Mouse (Mus musculus) thymus, postnatal 0 days (tissue): ENCODE measurements around the gene Cryl1. TPM values are rescaled to one million over a fixed set of nuclear protein-coding genes. Genes with fewer than 3 reads are reported as not detected.

Experiments
- DNase-seq: peaks from one replicate; pipeline ENCODE4 v3.0.0-alpha.2; 2015; ENCODE audit warnings: low spot score
- polyA plus RNA-seq: library from polyadenylated mRNA; unstranded; fragments of >200 nt; fragmentation: Nextera tagmentation; extraction: Ambion mirVana; gene quantifications from 2 replicates; pipeline ENCODE4 v1.2.1, GENCODE M21; 2015

Gene Cryl1
- polyA plus RNA-seq: 43.2 and 43.8 TPM in 2 replicates

- peak; percentile 97 for DNase-seq
Observed at GRCm38 (mm10) chr14:57398065-57398757, at the start of gene Cryl1. TSS of gene Cryl1 (minus strand) at chr14:57398529.

GRCm38 (mm10) chr14:57430451-57430850 is 32.1 kb upstream of the Cryl1 start:
- no peak for DNase-seq

DNA sequence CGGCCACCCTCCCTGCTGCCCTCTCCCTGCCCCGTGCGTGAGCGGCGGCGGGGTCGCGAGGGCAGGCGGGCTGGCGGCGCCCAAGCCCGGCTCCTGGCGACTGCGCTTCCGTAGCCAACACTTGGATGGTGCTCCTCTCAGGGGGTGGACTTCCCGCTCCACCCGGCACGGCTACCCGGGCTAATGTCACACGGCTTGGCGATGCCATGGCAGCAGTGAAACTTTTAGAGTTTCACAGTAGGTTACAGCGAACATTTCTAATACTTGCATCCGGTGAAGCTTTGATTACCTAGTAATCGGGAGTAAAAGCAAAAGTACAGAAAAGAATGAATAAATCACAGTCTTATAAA is 25.9 kb upstream of the Cryl1 start:
- DNase-seq: no peak

DNA sequence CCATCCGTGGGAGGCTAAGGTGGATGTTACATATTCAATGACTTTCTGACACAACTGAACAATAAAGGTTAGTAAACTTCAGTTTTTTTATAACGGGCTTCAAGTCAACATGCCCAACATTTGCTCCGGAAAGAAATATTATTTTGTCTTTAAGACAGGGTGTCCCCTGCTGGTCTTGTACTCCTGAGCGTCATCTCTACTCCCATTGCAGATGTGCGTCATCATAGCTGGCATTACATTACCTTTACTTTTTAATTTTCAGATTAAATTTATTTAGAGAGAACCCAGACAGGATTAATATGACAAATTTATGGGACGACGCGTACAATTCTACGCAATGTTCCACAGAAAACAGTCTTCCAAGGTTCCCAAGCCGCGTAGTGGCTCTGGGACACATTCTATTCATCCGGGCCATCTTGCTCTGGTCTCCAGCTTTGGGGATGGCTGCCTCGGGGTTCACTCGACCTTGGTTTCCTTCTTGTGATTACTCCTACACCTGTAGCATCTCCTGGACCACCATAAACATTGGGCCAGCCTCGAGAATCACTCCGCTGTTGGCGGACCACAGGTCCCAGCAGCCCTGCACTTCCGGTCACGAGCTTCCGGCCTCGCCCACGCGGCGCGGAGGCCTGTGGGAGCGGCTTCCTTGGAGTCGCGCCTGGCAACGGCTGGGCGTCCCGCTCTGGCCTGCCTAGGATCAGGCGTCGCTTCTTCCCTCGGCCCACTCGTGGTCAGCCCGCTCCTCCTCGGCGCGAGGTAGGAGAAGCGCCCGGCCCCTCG is 25.3 kb upstream of the Cryl1 start, which contains the start of gene Ift88:
Gene Ift88, plus strand, starts transcription at position 631 of the 780 bp plus-strand sequence.
- DNase-seq: peak; percentile 74

DNA sequence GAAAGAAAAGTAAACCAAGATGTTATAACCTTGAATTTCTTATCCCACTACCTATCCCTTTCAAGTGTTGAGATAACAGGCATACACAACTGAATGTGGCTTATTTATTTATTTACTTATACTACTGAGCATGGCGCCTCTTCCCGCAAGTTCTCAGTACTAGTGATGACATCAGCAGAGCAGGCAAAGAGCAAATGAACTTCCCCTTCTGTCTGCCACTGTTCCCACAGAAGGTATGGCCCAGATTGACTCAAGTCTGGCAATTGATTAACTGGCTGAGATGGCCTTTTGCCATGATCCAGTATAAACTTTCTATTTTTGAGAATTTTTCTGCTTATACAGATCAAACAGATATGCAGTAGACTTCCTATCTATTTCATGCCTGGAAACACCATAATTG is 18.9 kb upstream of the Cryl1 start:
- no peak for DNase-seq

DNA sequence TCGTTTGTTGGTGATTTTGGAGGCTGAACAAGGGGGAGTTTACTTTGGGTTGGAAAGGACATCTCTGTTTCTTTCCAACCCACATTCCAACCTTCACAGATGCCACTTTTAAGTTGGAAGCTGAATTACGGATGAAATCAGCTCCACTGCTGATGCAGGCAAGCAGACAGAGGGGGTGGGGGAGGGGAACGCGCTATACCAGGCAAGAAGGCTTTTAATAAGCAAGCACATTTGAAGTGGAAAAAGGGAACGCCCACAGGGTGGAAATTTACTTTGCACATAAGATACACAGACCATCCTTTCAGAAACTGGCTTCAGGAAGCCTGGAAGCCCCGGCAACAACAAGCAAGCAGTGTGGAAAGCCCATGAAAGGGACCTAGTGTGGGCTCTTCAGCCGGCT is 13.8 kb upstream of the Cryl1 start:
- DNase-seq: no peak

- DNase-seq: peak; percentile 26
Observed at GRCm38 (mm10) chr14:57409106-57409505, 10.8 kb upstream of the Cryl1 start.

- DNase-seq: no peak
Observed at GRCm38 (mm10) chr14:57408100-57408499, 9.8 kb upstream of the Cryl1 start.

DNA sequence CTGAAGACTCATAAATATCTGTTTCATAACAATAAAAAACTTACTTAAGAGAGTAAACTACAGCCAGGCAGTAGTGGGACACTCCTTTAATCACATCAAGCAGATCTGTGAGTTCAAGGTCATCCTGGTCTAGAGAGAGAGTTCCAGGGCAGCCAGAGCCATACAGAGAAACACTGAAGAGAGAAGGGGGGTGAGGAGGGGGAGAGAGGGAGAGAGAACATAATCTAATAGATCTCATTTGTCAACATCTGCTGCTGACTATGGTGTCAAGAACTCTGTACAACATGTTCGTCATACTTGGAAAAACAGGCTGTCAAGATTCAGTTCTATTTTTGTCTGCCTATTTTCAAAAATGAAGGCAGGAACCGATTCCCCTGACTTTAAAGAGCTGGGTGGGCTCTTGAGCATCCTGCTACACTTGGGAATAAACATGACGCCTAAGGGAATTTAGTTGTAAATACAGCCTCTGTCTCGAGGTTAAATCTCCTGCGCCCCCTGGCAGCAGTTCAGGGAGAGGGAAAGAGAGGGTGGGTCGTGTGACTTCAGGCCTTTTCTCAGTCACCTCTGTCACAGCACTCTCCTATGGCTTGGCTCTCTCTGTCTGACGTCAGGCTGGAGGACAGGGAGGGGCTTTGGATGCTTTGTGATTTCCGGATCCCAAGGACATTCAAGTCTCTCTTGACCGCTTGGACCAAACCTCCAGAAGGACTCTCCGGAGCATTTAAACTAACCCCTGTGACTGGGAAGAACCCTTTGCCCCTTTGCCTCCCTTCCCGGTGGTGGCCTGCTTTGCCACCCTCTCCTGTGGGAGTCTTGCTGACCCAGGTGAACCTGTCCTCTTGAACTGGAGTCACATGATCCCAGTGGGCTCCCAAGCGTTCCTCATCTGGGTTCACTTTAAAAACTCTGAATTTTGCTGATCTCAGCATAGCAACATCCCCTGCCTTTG is 9.0 kb upstream of the Cryl1 start:
- peak; percentile 59 for DNase-seq

GRCm38 (mm10) chr14:57402815-57403214 is 4.5 kb upstream of the Cryl1 start:
- DNase-seq: no peak

DNA sequence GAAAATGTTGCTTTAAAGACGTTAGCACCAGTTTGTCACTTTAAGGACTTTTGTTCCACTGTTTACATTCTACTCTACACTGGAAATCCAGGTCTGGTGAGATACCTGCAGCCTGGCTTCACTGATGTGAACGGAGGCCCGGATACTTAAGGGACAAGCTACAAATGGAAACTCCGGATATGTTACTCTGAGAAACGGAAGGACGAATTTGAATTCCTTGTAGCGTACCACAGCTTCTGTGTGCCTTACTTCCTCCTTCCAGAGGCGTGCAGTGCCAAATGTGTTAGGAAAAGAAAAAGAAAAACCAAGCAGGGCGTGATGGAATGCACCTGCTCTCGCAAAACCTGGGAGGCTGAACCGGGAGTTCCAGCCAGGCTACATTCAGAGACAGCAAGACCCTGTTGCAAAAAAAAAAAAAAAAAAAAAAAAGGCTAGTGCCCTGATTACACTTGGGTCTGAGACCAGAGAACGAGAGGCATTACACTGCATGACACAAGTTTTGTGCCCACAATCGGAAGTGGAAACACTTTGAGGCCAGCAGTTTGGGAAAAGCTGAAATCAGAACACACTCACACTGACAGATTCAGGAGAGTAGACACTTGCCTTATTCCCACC is 591 bp upstream of the Cryl1 start:
- DNase-seq: peak; percentile 53

GRCm38 (mm10) chr14:57397221-57397620 is 1.1 kb downstream of the Cryl1 start:
- DNase-seq: no peak

GRCm38 (mm10) chr14:57395470-57395869 is 2.9 kb downstream of the Cryl1 start:
- DNase-seq: no peak

DNA sequence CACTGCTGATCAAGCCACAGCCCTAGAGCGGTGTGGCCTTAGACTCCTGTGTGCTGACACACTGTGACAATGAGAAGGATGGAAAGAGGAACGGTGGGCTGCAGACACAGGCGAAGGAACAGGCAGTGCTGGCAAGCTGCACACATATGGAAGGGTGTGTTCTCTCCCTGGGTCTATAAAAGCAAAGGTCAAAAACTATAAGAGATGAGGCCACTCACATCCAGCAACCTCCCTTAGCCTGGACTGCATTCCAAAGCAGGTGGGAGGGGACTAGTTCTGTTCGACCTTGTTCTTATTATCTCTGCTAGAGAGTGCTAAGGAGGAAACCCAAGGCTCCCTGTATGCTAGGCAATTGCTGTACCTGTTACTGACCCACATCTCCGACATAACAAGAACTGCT is 6.1 kb downstream of the Cryl1 start:
- no peak for DNase-seq

- DNase-seq: no peak
Observed at GRCm38 (mm10) chr14:57391621-57392020, 6.7 kb downstream of the Cryl1 start.

- no peak for DNase-seq
Observed at GRCm38 (mm10) chr14:57386758-57387561, 11.4 kb downstream of the Cryl1 start.

DNA sequence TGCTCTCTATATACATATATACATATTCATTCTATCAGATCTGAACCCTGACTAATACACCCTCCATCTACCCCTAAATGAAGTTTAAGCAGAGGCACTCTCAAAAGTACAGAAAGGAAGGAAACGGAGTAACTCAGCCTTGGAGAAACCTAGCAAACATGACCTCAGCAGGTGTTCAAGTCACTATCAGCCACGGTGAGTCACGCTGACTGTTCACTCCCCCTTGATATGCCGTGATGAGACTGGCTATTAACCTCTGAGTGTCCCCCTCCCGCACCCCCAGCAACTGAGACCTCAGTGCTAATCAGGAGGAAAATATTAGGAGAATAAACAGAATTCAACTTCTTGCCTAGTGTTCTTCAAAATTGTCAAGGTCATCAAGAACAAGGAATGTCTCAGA is 12.7 kb downstream of the Cryl1 start:
- DNase-seq: no peak

GRCm38 (mm10) chr14:57377531-57377930 is 20.8 kb downstream of the Cryl1 start:
- DNase-seq: no peak

DNA sequence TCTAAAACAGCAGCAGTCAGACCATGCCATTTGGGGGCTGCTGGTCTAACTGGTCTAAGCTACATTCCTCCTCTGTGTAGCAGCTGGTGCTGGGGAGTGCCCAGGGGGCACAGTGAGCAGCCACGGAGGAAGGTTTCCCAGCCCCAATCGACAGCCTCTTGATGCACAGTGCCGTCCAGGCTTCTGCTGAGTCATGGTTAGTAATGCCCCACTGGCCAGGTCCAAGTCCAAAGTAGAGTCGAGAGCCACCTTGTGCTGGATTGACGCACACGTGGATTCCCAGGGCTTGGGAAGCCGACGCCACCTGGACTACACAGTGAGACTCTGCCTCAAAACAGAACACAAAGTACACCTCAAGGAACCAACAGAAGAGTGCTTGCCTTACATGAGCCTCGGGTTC is 21.4 kb downstream of the Cryl1 start:
- DNase-seq: no peak

DNA sequence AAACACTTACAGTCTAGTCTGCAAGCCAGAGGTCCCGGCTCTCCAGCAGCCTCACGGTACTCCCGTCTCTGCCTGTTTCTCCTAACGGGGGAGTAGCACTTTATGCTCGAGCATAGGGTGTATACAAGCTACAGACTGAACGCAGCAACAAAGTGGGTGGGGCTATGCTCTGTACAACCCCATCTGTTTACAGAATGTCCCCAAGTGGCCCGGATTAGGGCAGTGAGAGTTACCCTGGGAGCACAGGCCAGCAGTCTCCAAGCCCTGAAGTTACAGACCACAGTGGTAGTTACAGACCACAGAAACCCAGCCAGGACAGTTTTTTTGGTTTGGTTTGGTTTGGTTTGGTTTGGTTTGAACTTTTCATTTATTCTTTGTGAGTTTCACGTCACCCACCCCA is 22.3 kb downstream of the Cryl1 start:
- no peak for DNase-seq
